Mouse (Mus musculus): ENCODE results near the gene Olfr6. TPM values are rescaled to one million over a fixed set of nuclear protein-coding genes. Genes with fewer than 3 reads are reported as not detected.
"Not testable (repeated sequence)": the region's sequence is repeated elsewhere in the genome, so short reads cannot be mapped to it uniquely, and the experiment has no call there.

The Olfr6 gene
- polyA plus RNA-seq (2016; fragmentation: Nextera tagmentation; extraction: Ambion mirVana): not detected in 2 replicates

DNA sequence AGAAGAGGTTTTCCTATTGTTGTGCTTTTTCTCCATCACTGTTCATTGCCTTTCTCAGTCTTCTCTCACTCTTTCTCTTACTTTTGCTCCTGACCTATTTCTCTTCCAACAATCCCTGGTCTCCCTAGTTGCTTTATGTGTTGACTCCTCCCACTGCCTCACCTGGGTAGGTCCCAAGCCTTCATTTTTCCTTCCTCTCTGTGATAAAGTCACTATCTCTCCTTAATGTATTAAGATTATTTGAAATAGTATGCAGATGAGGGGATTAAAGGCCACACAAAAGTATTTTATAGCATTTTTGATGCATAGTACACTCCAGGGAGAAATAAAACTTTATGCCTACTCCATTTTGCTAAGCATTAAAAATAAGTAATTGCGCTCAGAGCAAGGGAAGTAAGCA lies at the start of gene Olfr6:
Gene Olfr6 (minus strand): TSS at position 101 of the 400 bp plus-strand sequence.
- 84% methylated on average over 1 of the region's 1 CpGs for WGBS

DNA sequence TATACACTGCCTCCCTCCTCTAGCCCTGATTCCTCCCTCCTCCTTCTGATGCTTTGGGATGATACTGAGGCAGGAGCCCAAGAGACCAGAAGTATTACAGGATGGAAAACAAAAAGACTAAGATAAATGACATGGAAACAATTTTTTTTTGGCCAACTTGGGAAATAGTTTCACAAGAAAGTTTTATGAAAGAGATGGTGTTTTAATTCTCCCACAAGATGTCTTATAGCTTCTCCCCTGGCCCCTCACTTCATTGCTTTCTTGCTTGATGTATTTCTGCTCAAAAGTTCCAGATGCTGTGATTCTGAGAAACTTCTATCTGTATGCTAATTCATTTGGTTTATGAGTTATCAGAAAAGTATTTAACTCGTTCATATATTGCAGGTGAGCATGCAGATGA lies 42.2 kb upstream of the Olfr6 start, which contains the start of gene Olfr2:
Gene Olfr2 (minus strand): TSS at position 101 of the 400 bp plus-strand sequence.
- H3K4me3 ChIP-seq: no peak within 1 kb of the TSS
- H3K27me3 ChIP-seq (ENCODE audit: poor library complexity, severe bottlenecking): no peaks in the 10 kb centered on the region
- no peaks in the 10 kb centered on the region; the same call in 1 of the 2 replicates for H3K9me3 ChIP-seq
- no peaks in the 10 kb centered on the region for H3K4me1 ChIP-seq
- DNase-seq (ENCODE audit: extremely low spot score, low spot score): no peak
- H3K27ac ChIP-seq: no peak within 1 kb of the TSS
- H3K36me3 ChIP-seq (replicated peaks): no peaks in the 10 kb centered on the region
- 67% methylated on average over 1 of the region's 1 CpGs for WGBS

More for the DNA sequence above, at the start of gene Olfr6:
- H3K27ac ChIP-seq: no peak within 1 kb of the TSS
- no peaks in the 10 kb centered on the region for H3K9me3 ChIP-seq
- H3K4me1 ChIP-seq: no peaks in the 10 kb centered on the region
- no peak within 1 kb of the TSS for H3K4me3 ChIP-seq
- H3K36me3 ChIP-seq (replicated peaks): no peaks in the 10 kb centered on the region
- H3K27me3 ChIP-seq (ENCODE audit: poor library complexity, severe bottlenecking): no peaks in the 10 kb centered on the region
- no peak for DNase-seq (ENCODE audit: extremely low spot score, low spot score)

DNA sequence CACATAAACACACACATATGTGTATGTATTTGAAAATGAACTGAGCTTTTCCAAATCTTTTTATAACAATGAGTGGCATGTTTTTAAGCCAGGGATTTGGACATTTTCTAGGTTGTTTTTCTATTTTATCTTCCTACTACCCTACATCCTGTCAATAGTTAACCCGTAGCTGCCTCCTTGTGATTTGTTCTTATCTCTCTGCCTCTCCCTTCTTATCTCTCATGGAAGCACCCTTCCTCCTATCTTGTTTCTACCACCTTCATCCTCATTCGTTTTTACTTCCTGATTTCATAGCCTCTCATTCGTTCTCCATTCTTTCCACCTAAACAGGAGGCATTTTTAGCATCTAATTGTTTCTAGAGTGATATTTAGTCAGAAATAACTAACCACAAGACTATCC lies 40.4 kb upstream of the Olfr6 start:
- no peak for DNase-seq (ENCODE audit: extremely low spot score, low spot score)
- Histone ChIP-seq H3K27me3 (ENCODE audit: poor library complexity, severe bottlenecking) (no peaks in the 10 kb centered on the region), H3K36me3 (replicated peaks) (no peaks in the 10 kb centered on the region), H3K4me3 (no peak overlapping the region), H3K27ac (no peak overlapping the region), H3K4me1 (no peaks in the 10 kb centered on the region), H3K9me3 (no peaks in the 10 kb centered on the region; the same call in 1 of the 2 replicates)
- WGBS: 72% methylated on average over 3 of the region's 3 CpGs

DNA sequence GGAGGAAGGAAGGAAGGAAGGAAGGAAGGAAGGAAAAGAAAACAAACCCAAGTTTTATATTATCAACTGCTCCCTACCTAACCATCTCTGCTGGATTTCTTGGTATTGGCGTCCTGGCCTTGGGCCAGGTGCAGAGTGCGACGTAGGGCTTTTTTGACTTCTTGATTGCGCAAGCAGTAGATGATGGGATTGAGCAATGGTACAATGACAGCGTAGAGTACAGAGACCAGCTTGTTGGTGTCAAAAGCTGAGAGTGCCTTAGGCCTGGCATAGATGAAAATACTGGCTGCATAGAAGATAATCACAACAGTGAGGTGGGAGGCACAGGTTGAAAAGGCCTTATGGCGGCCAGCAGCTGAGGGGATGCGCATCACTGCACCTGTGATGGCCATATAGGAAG lies 37.1 kb upstream of the Olfr6 start:
- Histone ChIP-seq H3K9me3 (no peaks in the 10 kb centered on the region; the same call in 1 of the 2 replicates), H3K4me1 (no peaks in the 10 kb centered on the region), H3K27ac (no peak overlapping the region), H3K4me3 (no peak overlapping the region), H3K36me3 (replicated peaks) (no peaks in the 10 kb centered on the region), H3K27me3 (ENCODE audit: poor library complexity, severe bottlenecking) (no peaks in the 10 kb centered on the region)
- DNase-seq (ENCODE audit: extremely low spot score, low spot score): no peak
- WGBS: 94% methylated on average over 7 of the region's 7 CpGs

DNA sequence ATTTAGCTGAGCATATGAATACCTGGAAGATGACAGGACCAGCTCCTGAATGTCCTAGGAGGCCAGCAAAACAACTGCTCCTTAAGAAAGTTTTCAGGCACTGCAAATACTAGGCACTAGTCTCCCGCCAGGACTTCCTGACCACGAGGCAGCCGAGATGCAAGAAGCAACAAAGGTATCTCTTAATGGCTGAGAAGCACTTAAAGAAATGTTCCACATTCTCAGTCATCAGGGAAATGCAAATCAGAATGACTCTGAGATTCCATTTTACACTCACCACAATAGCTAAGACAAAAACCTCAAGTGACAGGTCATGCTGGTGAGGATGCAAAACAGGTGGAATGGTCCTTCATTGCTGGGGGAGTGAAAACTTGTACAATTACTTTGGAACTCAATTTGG lies 21.5 kb upstream of the Olfr6 start:
- H3K4me3 ChIP-seq: no peak overlapping the region
- H3K27me3 ChIP-seq (ENCODE audit: poor library complexity, severe bottlenecking): no peaks in the 10 kb centered on the region
- DNase-seq (ENCODE audit: extremely low spot score, low spot score): no peak
- H3K36me3 ChIP-seq (replicated peaks): no peaks in the 10 kb centered on the region
- H3K27ac ChIP-seq: no peak overlapping the region
- peaks cover 7% of the 10 kb centered on the region; the same call in 1 of the 2 replicates for H3K9me3 ChIP-seq
- no peaks in the 10 kb centered on the region for H3K4me1 ChIP-seq
- WGBS: 87% methylated on average over 3 of the region's 3 CpGs

DNA sequence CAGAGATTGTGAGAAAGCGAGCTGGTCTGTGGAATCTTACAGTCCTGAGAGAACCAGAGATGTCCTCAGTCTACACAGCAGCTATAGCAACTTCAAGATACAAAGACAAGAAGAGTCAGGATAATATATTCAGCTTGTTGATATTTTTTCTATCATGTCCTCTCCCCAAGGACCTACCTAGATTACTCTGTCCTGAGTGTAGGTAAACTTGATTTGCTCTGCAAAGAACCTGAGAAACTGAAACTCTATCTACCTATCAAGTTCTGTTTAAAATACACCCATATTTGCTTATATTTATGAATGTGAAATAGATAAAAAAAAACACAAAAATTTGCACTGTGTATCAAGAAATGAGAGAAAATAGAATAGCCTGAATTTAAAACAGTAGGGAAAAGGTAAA lies 11.6 kb upstream of the Olfr6 start, which contains the start of gene Olfr711:
Gene Olfr711 (minus strand): TSS at position 101 of the 400 bp plus-strand sequence.
- no peaks in the 10 kb centered on the region for H3K9me3 ChIP-seq
- no peaks in the 10 kb centered on the region for H3K36me3 ChIP-seq (replicated peaks)
- DNase-seq (ENCODE audit: extremely low spot score, low spot score): no peak
- H3K4me1 ChIP-seq: no peaks in the 10 kb centered on the region
- H3K27me3 ChIP-seq (ENCODE audit: poor library complexity, severe bottlenecking): no peaks in the 10 kb centered on the region
- no peak within 1 kb of the TSS for H3K27ac ChIP-seq
- 70% methylated on average over 1 of the region's 1 CpGs for WGBS
- H3K4me3 ChIP-seq: no peak within 1 kb of the TSS

DNA sequence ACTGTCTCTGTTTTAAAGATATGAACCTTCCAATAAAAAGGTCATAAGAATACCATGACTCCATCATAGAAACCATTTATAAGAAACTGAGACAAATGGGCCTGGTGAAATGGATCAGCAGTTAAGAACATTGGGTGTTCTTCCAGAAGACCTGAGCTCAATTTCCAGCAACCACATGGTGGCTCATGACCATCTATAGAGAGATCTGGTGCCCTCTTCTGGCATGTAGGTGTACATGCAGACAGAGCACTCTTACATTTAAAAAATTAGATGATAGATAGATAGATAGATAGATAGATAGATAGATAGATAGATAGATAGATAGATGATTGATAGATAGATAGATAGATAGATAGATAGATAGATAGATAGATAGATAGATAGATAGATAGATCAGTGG lies 3.8 kb upstream of the Olfr6 start:
- not testable (repeated sequence) for H3K4me3 ChIP-seq; DNase-seq (ENCODE audit: extremely low spot score, low spot score); H3K27me3 ChIP-seq (ENCODE audit: poor library complexity, severe bottlenecking); H3K4me1 ChIP-seq; H3K27ac ChIP-seq; H3K36me3 ChIP-seq (replicated peaks); H3K9me3 ChIP-seq

DNA sequence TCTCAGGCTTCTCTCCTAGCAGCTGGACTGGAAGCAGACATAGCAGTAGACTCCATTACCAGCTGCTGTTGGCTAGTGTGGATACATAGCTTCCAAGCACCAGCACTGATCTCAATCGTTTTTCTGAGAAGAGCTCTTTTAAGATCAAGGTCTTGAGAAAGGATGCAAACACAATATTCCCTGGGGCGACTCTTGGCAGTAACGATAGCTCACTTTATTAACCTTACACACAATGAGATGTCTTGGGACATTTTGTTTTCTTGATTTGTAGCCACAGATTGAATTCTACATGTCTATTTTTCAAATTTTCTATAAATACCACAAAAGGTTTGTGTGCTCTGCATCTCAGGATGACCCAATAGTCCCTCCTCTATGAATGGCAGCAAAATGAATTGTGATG lies 15.5 kb downstream of the Olfr6 start, which contains the start of gene Olfr710:
Gene Olfr710 (minus strand): TSS at position 101 of the 400 bp plus-strand sequence.
- no peak for DNase-seq (ENCODE audit: extremely low spot score, low spot score)
- Histone ChIP-seq H3K9me3 (no peaks in the 10 kb centered on the region), H3K27me3 (ENCODE audit: poor library complexity, severe bottlenecking) (no peaks in the 10 kb centered on the region), H3K27ac (no peak within 1 kb of the TSS), H3K36me3 (replicated peaks) (no peaks in the 10 kb centered on the region), H3K4me3 (no peak within 1 kb of the TSS), H3K4me1 (no peaks in the 10 kb centered on the region)
- 85% methylated on average over 3 of the region's 3 CpGs for WGBS

DNA sequence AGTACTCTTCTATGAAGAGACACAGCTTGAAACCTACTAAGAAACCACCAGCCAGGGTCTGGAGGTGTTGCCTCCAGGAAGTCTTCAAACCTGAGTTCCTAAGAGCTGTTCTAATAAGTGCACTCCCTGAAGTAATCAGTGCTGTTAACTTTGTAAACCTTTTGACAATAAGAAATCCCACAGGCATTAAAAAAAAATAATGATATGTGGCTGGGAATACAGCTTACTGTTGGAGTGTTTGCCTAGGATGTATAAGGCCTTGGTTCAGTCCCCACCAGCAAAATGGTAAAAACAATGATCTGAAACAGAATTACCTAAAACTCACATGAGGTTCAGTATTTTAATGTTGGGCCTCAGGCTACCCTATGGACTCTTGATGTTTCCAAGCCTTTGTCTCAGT lies 31.6 kb downstream of the Olfr6 start, which contains the start of gene Olfr709-ps1:
Gene Olfr709-ps1 (minus strand): TSS at position 101 of the 400 bp plus-strand sequence.
- H3K27ac ChIP-seq: no peak within 1 kb of the TSS
- no peaks in the 10 kb centered on the region for H3K36me3 ChIP-seq (replicated peaks)
- no peaks in the 10 kb centered on the region for H3K9me3 ChIP-seq
- no peaks in the 10 kb centered on the region for H3K4me1 ChIP-seq
- DNase-seq (ENCODE audit: extremely low spot score, low spot score): no peak
- H3K4me3 ChIP-seq: no peak within 1 kb of the TSS
- H3K27me3 ChIP-seq (ENCODE audit: poor library complexity, severe bottlenecking): no peaks in the 10 kb centered on the region

DNA sequence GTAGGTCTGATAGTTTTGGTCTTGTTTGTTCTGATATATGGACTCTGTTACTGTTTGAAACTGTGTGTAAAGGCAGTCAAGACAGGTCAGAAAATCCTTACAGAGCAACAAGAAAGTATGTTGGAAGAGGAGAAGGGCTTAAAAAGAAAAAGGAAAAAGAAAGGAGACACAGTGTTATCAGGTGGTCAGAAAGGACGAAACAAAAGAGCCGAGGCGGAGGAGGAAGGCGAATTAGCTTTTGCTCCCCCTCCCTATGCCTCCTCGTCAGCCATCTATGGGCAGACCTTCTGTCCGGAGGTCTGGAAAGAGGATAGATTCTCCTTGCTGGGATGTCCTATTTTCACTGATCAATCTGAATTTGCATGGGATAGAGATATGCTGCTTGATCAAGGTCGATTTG lies 42.8 kb downstream of the Olfr6 start:
- H3K4me1 ChIP-seq; H3K36me3 ChIP-seq (replicated peaks); H3K27me3 ChIP-seq (ENCODE audit: poor library complexity, severe bottlenecking); H3K27ac ChIP-seq; H3K9me3 ChIP-seq; H3K4me3 ChIP-seq; DNase-seq (ENCODE audit: extremely low spot score, low spot score): not testable (repeated sequence)
- 93% methylated on average over 7 of the region's 7 CpGs for whole genome bisulfite sequencing

DNA sequence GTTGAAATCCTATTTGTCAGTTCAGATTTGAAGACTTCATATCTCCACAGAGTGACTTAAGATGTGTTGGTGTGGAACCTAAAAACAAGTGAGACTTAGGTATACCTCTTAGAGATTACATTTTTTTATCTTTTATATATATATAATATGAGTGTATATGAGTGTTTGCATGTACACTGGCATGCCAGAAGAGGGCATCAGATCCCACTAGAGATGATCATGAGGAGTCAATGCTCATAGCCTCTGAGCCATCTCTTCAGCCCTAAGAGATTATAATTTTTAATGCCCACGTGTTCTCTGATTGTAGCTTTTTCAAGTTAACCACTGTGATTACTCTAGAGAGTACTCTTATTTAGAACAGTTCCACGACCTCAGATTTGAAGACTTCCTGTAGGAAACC lies 56.1 kb downstream of the Olfr6 start, which contains the start of gene Olfr1532-ps1:
Gene Olfr1532-ps1 (plus strand): TSS at position 326 of the 400 bp plus-strand sequence.
- Histone ChIP-seq H3K27ac (no peak within 1 kb of the TSS), H3K9me3 (no peaks in the 10 kb centered on the region), H3K27me3 (ENCODE audit: poor library complexity, severe bottlenecking) (no peaks in the 10 kb centered on the region), H3K36me3 (replicated peaks) (no peaks in the 10 kb centered on the region), H3K4me1 (no peaks in the 10 kb centered on the region), H3K4me3 (no peak within 1 kb of the TSS)
- 72% methylated on average over 2 of the region's 2 CpGs for WGBS
- no peak for DNase-seq (ENCODE audit: extremely low spot score, low spot score)

All from forebrain, embryonic 10.5 days (tissue).